Mouse (Mus musculus) small intestine, adult 2 months (tissue): ENCODE results near the gene Olfr547. TPM values are rescaled to one million over a fixed set of nuclear protein-coding genes. Genes with fewer than 3 reads are reported as not detected.

Source experiments
- H3K27ac ChIP-seq: fragments of 200-500 bp; 2 replicates; pipeline ENCODE4 v1.5.1; 2012; ENCODE audit warnings: low read depth, low read length, control low read depth, inconsistent platforms; ENCODE audit not compliant: insufficient read depth
- H3K27me3 ChIP-seq: fragments of 200-500 bp; 2 replicates; pipeline ENCODE4 v1.6.1; 2012; ENCODE audit warnings: mild to moderate bottlenecking, moderate library complexity, low read length, inconsistent platforms; ENCODE audit not compliant: control insufficient read depth, insufficient read depth
- H3K36me3 ChIP-seq: fragments of 200-500 bp; 2 replicates; pipeline ENCODE4 v1.6.1; 2012; ENCODE audit warnings: mild to moderate bottlenecking, low read length, control low read depth, inconsistent platforms; ENCODE audit not compliant: control insufficient read depth, insufficient read depth
- H3K4me1 ChIP-seq: fragments of 200-500 bp; 2 replicates; pipeline ENCODE4 v1.6.1; 2012; ENCODE audit warnings: low read length, inconsistent platforms, mixed read lengths; ENCODE audit not compliant: control insufficient read depth, insufficient read depth, insufficient read length
- H3K4me3 ChIP-seq: fragments of 200-500 bp; 2 replicates; pipeline ENCODE4 v1.5.1; 2012; ENCODE audit warnings: low read depth, mild to moderate bottlenecking, control low read depth, inconsistent platforms, low read length, moderate library complexity
- CTCF ChIP-seq: fragments of 200-500 bp; IDR thresholded peaks from 2 replicates; pipeline ENCODE4 v1.5.1; 2012; ENCODE audit warnings: low read depth, mild to moderate bottlenecking, control low read depth, inconsistent platforms, low read length, moderate library complexity, mixed read lengths; ENCODE audit not compliant: insufficient replicate concordance, insufficient read length; ENCODE audit errors: extremely low read depth
- POLR2A ChIP-seq: fragments of 200-500 bp; IDR thresholded peaks from 2 replicates; pipeline ENCODE4 v1.6.1; 2012; ENCODE audit warnings: low read depth, mild to moderate bottlenecking, control low read depth, inconsistent platforms, low read length, moderate library complexity
- WGBS: fragments of 180-500 bp; shearing (Covaris S2); methylation state at CpG from one replicate; pipeline ENCODE4 v1.1.7; 2018; 5-methylcytosine and 5-hydroxymethylcytosine counted together
- polyA plus RNA-seq: library from polyadenylated mRNA; depleted of rRNA; stranded (reverse); fragments of >200 nt; gene quantifications from 2 replicates; pipeline ENCODE4 v1.2.3, GENCODE M21; 2012

Olfr547 gene
- polyA plus RNA-seq, 1 experiment: not detected

GRCm38 (mm10) chr7:102517051-102517335 lies 17.6 kb upstream of the Olfr547 start:
- no peak overlapping the region for H3K27ac ChIP-seq
- TF ChIP-seq POLR2A: no peak
- no peaks in the 10 kb centered on the region for H3K36me3 ChIP-seq
- 58% methylated on average over 2 of the region's 2 CpGs for WGBS
- H3K4me3 ChIP-seq: no peak overlapping the region
- H3K27me3 ChIP-seq: no peaks in the 10 kb centered on the region
- no peaks in the 10 kb centered on the region; the same call in 1 of the 2 replicates for H3K4me1 ChIP-seq

- TF ChIP-seq CTCF (no peak), POLR2A (no peak)
- WGBS: 65% methylated on average over 1 of the region's 1 CpGs
These were observed 5.5 kb upstream of the Olfr547 start for GRCm38 (mm10) chr7:102529052-102529451.

GRCm38 (mm10) chr7:102540596-102540995 lies 6.0 kb downstream of the Olfr547 start, which contains the start of gene Olfr548-ps1:
Gene Olfr548-ps1, plus strand, starts transcription at chr7:102540896.
- no peak within 1 kb of the TSS for H3K27ac ChIP-seq
- no peaks in the 10 kb centered on the region for H3K27me3 ChIP-seq
- no peak within 1 kb of the TSS for H3K4me3 ChIP-seq
- H3K4me1 ChIP-seq: no peaks in the 10 kb centered on the region
- TF ChIP-seq CTCF (no peak), POLR2A (no peak)
- H3K36me3 ChIP-seq: no peaks in the 10 kb centered on the region
- WGBS: 71% methylated on average over 2 of the region's 2 CpGs

More at GRCm38 (mm10) chr7:102529052-102529451, 5.5 kb upstream of the Olfr547 start:
- H3K36me3 ChIP-seq: no peaks in the 10 kb centered on the region
- no peaks in the 10 kb centered on the region; the same call in 1 of the 2 replicates for H3K27me3 ChIP-seq
- no peak overlapping the region for H3K4me3 ChIP-seq
- no peaks in the 10 kb centered on the region for H3K4me1 ChIP-seq
- H3K27ac ChIP-seq: no peak overlapping the region

- no peaks in the 10 kb centered on the region for H3K36me3 ChIP-seq
These were observed 6.7 kb downstream of the Olfr547 start for GRCm38 (mm10) chr7:102541251-102541650.

GRCm38 (mm10) chr7:102549570-102549969 lies 15.0 kb downstream of the Olfr547 start, which contains the start of gene Olfr549:
Gene Olfr549, plus strand, starts transcription at chr7:102549870.
- no peaks in the 10 kb centered on the region for H3K36me3 ChIP-seq
- H3K4me1 ChIP-seq: no peaks in the 10 kb centered on the region
- H3K4me3 ChIP-seq: no peak within 1 kb of the TSS
- H3K27me3 ChIP-seq: no peaks in the 10 kb centered on the region
- H3K27ac ChIP-seq: no peak within 1 kb of the TSS
- TF ChIP-seq POLR2A: no peak
- no peak for TF ChIP-seq CTCF
- 84% methylated on average over 3 of the region's 3 CpGs for WGBS

More at GRCm38 (mm10) chr7:102541251-102541650, 6.7 kb downstream of the Olfr547 start:
- no peak for TF ChIP-seq CTCF
- TF ChIP-seq POLR2A: no peak
- no peaks in the 10 kb centered on the region for H3K4me1 ChIP-seq
- no peak overlapping the region for H3K27ac ChIP-seq
- 39% methylated on average over 3 of the region's 3 CpGs for WGBS
- no peaks in the 10 kb centered on the region for H3K27me3 ChIP-seq
- H3K4me3 ChIP-seq: no peak overlapping the region

GRCm38 (mm10) chr7:102553279-102553678 lies 18.7 kb downstream of the Olfr547 start:
- no peak overlapping the region for H3K4me3 ChIP-seq

GRCm38 (mm10) chr7:102564999-102565997 lies 30.7 kb downstream of the Olfr547 start, which contains the start of gene Trim21:
Gene Trim21, minus strand, starts transcription at chr7:102565486.
- peaks cover 25% of the 10 kb centered on the region for H3K36me3 ChIP-seq
- no peaks in the 10 kb centered on the region; the same call in 1 of the 2 replicates for H3K27me3 ChIP-seq
- H3K4me3 ChIP-seq: peak within 1 kb of the TSS; percentile 87
- peak; percentile 49; the same call in 1 of the 2 replicates for TF ChIP-seq POLR2A
- TF ChIP-seq CTCF: no peak
- WGBS: 5% methylated on average over 10 of the region's 10 CpGs
- peak within 1 kb of the TSS; percentile 54 for H3K27ac ChIP-seq
- H3K4me1 ChIP-seq: peaks cover 4% of the 10 kb centered on the region; the same call in 1 of the 2 replicates

More at GRCm38 (mm10) chr7:102553279-102553678, 18.7 kb downstream of the Olfr547 start:
- 63% methylated on average over 3 of the region's 3 CpGs for WGBS
- TF ChIP-seq CTCF (no peak), POLR2A (no peak)
- H3K4me1 ChIP-seq: no peaks in the 10 kb centered on the region
- peaks cover 3% of the 10 kb centered on the region; the same call in 1 of the 2 replicates for H3K36me3 ChIP-seq
- H3K27me3 ChIP-seq: no peaks in the 10 kb centered on the region
- no peak overlapping the region for H3K27ac ChIP-seq
